Mouse (Mus musculus): ENCODE results near the gene Parvg.

Parvg gene

DNA sequence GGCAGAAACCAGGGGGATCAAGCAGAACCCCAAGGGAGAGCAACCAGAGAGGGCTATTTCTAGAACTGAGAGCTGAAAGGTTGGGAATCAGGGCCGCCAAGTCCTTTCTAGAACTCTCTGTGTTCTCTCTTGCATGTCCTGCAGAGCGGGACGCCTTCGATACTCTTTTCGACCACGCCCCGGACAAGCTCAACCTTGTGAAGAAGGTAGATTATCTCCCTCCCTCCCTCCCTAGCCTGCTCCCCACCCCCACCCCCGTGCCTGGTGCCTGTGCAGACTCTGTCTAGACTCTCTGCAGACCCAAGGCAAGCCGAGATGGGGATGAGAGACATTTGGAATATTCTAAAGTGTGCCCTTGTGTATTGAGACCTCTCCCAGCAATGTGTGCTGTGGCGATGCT is 20.6 kb upstream of the Parvg start:
- no peak for DNase-seq (ENCODE audit: low read depth, low spot score)

DNA sequence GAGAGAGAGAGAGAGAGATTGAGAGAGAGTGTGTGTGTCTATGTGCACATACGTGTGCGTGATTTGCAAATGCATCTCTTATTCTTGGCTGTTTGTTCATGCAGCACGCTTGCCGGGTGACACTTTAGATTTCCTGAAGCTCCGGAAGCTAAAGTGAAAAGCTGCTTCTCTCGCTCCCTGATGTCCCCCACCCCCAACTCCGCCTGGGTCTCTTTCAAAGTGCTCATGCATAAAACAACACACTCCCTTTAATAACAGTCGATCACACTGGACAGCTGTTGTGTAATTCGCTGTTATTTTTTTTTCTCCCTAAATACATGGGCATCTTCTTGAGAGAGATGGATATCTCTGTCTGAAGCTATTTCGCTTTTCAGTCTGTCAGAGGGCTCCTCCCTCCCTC is 18.5 kb upstream of the Parvg start:
- DNase-seq (ENCODE audit: low read depth, low spot score), result no peak

DNA sequence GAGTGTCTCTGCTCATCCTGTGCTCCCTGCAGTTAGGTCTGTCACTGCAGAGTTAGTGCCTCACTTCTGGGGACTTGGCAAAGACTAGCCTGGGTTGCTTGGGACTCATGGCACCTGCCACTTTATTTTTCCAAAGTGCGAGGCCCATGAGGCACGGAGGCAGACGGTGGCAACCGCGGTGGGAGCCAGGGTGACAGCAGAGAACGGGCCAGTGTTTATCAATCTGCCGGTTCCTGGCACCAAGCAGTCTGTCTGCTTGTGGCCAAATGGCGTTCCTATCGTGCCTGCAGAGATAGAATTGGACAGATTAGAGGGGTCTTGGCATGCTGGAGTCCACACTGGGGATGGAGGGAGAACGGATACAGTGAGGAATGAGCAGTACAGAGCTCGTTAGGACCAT is 13.6 kb upstream of the Parvg start:
- no peak for DNase-seq (ENCODE audit: low read depth, low spot score)

DNA sequence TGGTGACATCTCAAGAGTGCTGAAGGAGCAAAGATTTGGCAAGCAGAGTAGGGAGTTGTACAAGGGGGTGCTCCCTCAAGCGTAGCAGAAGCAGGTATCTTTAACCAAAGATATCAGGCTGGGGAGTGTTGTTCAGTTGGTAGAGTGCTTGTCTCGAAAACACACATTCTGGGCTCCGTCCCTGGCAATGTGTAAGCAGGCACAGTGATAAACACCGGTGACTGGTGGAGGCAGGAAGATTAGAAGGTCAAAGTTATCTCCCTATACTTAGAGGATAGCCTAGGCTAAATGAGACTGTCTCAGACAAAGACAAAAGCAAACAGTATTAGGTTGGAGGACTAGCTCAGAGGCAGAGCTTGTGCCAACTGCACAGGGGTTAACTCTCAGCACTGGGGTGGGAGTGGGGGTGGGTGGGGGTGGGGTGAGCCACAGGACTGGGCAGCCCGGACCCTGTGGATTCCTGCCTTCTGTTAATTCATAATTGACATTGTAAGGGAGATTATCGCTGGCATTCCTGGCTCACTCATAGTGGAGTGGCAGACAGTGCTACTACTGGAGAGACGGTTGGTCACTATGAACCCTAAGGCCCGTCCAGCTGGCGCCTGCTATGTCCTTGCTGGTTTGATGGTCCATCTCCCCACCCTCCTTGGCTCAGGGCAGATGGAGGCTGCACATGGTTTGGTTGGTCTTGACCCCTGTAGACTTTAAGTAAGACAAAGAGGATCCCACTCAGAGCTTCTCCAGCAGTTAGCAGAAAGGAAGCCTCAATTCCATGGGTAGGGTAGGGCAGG is 12.3 kb upstream of the Parvg start:
- DNase-seq (ENCODE audit: low read depth, low spot score), result no peak

DNA sequence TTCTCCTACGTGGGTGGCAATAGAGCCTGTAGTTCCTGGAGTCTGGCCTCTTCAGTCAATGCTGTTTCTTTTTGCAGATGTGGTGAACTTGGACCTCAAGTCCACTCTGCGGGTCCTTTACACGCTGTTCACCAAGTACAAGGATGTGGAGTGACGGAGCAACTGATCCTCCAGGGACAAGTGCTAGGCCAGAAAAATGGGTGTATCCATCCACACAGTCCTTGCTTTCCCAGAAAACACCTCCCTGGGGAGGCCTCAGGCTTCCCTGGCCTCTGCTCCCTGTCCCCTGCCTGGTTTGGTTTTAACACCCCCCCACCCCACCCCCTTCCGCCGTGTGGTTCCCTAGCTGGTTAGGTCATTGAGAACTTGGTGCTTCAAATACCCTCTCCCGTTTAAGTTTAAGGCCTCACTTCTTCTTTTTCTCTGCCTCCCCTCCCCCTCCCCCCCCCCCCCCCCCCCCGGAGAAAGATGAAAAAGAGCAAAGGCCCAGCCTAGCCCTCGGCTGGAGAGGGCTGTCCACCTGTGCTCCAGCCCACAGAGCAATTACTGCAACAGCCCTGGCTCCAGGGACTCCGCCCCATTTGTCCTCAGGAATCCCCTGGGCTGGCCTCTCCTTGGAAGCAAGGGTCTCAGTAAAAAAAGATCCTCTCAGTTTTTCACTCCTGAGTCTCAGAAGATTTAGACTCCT is 10.8 kb upstream of the Parvg start:
- no peak for DNase-seq (ENCODE audit: low read depth, low spot score)

DNA sequence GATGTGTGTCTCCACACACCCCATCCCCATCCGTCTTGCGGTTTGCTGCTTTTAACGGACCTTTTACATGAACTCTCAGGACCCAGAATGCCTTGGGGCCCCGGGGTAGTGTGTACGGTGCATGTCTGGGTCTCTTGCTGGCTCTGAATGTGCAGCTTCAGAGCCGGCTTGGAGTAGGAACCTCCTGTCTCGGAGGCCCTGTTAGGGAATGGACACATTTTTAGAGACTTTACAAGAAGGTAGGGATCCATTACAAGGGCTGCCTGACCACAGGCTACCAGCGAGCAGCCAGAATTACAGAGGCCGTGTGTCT is 10.3 kb upstream of the Parvg start:
- DNase-seq (ENCODE audit: low read depth, low spot score), result peak; percentile 15

DNA sequence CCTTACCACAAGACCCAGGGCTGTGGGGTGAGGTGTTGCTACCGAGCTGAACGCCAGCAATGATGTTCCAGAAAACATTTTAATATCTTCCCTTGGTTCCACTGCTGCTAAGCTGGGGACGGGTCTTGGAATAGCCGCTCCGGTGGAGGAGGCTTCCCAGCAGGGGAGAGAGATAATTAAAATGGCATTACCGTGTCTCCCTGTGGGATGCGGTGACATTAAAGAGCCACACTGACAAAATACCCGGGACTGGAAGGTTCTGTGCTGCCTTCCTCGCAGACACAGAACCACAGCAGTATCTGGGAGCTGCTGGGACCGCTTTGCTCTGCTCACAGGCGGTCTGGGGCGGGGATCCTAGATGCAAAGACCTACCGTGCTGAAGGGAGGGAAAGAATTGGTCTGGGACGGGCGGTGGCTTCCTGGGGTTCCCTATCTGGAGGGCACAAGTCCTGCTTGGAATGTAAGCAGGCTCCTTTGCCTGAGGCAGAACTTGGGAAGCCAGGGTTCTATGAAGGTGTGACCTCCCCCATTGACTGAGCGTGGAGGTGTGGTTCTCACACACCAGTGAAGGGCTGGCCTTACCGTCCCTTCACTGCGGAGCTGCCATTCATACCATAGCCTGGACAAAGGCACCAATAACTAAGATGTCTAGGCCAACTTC is 9.3 kb upstream of the Parvg start:
- peak; percentile 92 for DNase-seq (ENCODE audit: low read depth, low spot score)

DNA sequence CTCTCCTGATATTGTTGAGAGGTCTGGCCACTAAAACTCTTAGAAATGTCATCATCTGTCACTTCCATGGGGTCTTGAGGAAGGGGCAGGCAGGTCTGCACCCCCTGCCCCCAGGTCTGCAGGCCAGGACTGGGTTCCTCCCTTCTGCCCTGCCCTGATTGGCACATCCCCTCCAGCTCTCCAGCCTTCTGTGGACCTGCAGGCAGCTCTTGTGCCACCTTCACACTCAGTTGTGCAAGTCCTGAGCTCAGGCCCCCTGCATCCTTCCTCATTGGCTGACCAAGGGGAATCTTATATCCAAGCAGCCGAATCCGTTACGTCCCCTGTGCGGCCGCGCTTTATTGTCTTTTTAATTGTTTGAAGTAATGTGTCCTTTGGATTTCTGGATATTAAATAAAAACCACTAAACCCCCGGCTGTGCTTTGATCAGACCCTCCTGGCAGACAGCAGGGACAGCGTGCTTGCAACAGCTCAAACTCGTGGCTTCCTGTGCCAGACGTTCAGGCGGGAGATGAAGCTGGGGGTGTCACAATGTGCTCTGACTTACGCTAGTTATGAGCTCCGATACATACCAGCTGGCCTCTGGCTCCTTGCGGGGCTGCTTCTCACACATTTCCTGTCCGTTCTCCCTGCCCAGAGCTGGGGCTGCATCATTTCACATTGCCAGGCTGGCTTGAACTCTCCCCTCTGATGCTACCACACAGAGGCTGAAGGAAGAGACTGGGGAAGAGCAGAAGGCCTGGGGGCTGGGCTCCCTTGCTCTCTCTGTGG is 8.4 kb upstream of the Parvg start:
- no peak for DNase-seq (ENCODE audit: low read depth, low spot score)

DNA sequence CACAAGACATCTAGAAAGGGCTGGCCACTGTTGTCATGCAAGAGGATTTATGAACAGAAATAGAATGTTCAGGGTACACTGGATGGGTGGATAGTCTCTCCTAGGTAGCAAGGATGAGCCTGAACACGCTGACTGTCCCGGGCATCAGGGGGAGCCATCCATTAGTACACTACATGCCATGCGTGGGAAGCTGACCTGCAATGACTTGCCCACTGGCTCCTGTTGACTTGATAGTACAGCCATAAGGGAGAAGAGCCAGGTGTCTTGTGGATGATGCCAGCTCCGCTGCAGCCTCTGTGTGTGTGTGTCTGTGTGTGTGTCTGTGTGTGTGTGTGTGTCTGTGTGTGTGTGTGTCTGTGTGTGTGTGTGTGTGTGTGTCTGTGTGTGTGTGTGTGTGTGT is 4.4 kb upstream of the Parvg start:
- DNase-seq (ENCODE audit: low read depth, low spot score), result no peak

DNA sequence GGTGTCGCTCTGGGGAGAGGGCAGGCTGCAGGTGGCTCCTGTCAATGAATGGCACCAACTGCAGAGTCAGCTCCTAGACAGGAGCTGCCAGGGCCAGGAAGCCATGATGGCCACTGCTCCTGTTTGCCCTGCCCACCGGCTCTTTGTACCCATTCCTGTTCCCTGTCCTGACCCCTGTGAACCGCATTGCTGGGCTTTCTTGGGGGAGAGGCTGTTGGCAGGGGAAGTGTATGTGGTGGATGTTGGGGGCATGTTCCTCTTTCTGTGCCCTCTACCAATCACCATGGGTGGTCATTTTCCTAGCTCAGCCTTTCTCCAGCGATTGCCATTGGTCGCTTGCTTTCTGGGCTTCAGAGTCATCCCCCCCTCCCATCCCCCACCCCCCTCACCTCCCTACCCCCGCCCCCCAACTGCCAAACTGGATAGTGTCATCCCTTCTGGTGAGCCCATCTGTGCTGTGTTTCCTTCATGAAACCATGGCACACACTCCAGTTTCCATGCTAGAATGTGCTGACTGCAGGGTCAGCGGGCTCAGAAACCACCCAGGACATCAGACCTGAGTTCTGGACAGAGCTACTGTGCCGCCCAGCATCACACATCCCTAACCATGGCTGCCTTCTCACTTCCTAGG is 2.2 kb upstream of the Parvg start:
- DNase-seq (ENCODE audit: low read depth, low spot score), result no peak

DNA sequence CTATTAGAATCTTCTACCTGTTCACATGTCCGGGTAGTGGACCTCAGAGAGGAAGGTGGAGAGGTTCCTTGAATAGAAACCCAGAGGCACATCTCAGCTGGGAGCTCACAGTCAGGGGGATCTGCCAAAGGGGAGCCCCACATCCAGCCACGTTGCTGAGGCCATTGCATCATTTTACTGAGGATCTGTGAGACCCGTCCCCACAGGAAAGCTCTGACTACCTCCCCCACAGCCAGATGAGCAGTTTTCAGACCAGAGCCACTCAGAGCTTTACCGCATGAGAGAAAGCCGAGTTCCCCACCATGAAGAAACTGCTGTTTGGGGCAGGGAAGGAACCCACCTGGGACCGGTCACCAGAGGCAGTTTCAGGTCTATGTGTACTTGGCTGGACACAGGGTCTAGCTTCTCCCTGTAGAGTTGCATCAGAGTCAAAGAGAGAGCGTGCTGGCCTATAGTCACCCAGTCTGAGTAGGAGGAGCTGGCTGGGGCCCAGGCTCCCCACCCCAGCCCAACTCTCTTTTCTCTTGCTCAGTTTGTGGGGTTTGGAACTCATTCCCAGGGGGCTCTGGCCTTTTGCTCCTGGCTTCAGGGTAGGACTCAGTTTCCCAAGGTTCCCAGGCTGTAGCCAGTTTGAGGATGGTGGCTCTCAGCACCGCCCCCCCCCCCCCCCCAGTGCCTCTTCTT is 1.2 kb downstream of the Parvg start:
- no peak for DNase-seq (ENCODE audit: low read depth, low spot score)

DNA sequence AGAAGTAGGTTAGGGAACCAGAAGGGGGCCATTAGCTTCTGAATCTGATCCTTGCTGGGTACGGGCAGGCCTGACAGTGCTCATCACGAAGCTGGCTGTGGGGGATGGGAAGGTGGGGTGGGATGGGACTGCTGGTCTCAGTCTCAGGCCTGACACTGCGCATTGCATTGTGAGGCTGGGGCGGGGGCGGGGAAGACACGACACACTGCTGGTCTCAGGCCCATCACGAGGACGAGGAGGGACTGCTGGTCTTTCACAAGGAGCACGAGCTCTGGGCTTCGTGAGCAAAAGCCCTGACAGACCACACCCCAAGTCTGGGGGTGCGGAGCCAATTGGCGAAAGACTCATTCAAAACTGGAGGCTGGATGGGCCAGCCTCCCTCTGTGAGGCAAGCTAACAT is 1.9 kb downstream of the Parvg start:
- peak; percentile 14 for DNase-seq (ENCODE audit: low read depth, low spot score)

DNA sequence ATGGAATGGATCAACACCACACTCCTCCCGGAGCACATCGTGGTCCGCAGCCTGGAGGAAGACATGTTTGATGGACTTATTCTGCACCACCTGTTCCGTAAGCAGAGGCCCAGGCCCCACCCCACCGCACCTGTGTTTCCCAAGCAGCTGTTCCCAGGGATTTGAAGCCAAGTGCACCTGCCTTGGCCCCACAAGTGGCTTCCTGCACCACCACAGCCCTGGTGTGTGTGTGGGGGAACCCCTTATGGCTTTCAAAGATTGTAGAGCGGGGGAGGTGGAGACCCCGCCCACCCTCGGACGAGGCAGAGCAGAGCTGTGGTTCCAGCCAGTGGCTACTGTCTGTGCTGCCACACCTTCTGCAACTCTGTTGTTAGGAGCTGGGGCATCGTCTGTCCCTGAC is 5.0 kb downstream of the Parvg start:
- no peak for DNase-seq (ENCODE audit: low read depth, low spot score)

DNA sequence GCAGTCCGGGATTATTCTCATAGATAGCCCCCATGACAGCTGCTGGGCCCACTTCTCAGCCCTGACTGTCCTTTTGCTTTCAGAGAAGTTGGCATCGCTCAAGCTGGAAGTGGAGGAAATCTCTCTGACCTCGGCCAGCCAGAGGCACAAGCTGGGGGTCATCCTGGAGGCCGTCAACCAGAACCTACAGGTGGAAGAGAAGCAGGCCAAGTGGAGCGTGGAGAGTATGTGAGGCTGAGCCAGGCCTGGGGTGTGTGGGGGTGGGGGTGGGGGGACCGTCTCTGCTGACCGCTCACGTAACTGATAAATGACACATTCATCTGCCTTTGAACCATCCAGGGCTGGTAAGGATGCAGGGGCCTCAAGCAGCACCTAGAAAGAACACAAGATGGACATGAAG is 6.1 kb downstream of the Parvg start:
- no peak for DNase-seq (ENCODE audit: low read depth, low spot score)

DNA sequence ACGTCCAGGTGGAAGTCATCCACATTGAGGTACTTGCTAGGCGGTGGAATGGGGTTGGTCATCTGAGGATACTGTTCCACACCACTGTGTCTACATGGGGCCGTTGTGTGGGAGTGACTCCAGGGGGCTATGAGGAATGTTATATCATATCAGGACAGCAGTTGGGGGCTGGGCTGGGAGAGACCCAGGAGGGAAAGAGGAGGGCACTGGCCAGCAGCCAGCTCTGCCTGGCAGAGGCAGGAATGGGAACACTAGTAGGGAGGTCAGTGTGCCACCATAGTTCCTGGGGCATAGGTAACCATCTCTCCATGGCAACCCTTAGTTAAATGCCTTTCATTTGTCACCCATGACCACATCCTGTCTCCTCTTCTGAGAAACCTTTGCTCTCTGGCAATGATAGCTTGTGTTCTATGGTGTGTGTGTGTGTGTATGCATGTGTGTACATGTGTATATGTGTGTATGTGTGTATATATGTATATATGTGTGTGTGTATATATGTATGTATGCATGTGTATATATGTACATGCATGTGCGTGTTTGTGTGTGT is 7.3 kb downstream of the Parvg start:
- no peak for DNase-seq (ENCODE audit: low read depth, low spot score)

DNA sequence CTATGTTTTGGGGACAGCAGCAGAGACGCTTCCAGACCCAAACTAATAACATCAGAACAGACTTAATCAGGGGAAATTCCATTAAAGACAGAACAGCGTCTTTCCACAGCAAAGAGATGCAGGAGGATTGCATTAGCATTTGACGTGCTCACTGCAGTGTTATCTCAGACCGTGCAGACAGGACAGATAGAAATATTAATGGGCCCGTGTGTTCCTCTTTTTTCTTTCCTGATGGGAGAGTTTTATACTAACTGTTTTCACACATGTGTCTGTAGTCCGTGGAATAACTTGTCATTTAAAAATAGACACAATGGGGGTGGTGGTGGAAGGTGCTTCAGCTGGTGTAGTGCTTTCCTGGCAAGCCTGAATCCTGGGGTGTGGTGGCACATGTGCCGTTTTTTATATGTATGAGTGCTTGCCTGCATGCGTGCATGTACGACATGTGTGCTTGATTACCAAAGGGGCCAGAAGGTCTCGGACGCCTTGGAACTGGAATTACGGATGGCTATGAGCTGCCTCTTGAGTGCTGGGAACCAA is 12.5 kb downstream of the Parvg start:
- no peak for DNase-seq (ENCODE audit: low read depth, low spot score)

DNA sequence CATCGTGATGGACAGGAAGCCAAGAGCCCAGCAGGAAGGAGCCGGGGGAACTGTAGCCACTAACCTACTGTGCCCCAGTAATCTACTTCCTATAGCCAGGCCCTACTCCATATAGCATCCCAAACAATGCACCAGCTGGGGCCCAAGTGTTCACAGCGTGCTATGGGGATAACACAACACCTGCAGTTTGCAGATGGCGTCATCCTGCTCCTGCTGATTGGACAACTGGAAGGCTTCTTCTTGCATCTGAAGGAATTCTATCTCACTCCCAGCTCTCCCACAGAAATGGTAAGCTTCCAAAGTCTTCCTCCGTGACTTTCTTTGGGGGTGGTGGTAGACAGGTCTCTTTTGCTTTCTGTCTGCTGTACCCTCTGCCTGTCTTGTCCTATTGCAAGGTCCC is 13.8 kb downstream of the Parvg start:
- no peak for DNase-seq (ENCODE audit: low read depth, low spot score)

DNA sequence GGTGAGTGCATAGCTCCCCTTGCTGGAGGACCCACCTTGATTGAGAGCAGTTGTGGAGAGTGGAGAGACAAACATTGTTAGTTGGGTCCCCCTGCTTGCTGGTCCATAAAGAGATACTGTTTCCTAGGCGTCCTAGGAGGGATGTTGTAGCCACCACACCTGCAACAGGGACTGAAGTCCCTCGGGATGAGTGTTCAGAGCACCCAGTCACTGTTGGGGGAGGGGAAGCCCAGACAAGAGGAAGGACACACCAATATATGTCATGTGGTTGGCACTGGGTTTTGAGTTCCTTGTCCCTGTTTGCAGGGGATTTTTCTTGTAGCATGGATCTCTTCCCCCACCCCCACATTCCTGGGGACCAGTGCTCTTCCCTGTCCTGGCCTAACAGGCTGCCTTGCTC is 17.1 kb downstream of the Parvg start:
- DNase-seq (ENCODE audit: low read depth, low spot score), result no peak

DNA sequence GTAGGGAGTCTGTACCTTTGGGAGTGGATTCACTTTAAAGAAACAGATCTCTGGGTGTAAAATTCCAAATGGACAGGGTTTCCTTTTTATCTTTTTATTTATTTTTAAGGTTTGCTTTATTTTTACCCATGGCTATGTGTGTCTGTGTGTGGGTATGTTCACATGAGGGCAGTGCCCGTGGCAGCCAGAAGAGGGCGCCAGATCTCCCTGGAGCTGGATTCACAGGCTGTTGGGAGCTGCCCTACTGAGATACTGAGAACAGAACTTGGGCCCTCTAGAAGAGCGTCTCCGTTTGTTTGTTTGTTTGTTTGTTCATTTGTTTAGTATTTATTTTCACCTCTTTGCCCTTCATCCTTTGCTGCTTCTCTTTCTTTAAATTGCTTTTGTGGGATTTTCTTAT is 24.9 kb downstream of the Parvg start:
- DNase-seq (ENCODE audit: low read depth, low spot score), result peak; percentile 72

DNA sequence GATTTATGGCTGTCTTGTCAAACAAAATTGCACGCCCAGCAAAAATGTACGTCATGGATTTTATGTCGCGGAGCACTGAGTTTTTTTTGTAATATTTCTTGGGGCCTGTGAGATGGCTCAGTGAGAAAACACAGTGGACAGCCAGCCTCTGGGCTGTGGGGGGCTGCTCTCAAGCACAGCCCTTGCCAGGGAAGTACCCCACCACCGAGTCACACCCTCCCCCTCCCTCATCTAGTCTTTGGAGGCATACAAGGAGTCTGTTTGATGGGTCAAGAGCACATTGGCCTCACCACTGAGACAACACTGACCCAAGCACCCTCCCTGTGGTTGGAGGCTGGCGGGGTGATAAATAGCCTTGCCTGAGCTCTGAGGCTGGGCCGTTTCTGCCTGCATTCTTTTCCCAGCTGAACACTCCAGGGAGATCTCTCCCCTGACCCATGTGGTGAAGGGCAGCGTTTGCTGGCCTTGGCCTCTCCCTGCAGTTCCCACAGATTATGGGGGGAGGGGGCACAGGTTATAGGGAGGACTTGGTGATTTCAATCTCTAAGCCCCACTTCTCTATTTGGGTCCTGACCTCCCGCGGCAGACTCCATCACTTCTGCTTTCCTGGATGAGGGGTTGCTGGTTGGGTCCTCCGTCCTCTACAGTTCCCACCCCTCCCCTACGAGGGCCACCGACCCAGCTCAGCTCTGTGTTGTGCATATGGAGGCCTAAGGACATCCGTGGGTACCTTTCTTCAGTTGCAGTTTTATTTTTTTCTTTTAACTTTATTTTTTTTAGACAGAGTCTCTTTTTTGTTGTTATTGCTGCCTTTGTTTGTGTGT is 26.3 kb downstream of the Parvg start:
- no peak for DNase-seq (ENCODE audit: low read depth, low spot score)
